Mouse (Mus musculus): ENCODE data around the gene 4930558K02Rik.

The 4930558K02Rik gene

DNA sequence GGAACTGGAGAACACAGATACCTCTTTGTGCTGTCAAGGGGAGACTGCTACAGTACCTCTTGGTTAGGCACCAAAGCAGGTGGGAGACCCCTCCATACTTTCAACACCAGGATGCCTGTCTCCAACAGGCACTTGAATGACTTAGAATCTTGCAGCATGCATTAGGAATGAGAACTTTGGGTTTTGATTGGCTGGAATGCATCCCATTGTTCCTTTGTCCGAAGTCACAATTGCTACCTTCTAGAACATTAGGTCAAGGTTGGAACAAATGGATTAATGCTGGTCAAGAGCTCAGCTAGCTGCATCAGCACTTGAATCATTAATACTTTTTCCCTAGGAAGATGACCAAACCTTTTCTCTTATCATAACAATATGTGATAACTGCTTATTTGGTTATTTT is at the start of gene 4930558K02Rik:
4930558K02Rik (minus strand) TSS at position 101 of the 400 bp plus-strand sequence.
- DNase-seq = no peak

DNA sequence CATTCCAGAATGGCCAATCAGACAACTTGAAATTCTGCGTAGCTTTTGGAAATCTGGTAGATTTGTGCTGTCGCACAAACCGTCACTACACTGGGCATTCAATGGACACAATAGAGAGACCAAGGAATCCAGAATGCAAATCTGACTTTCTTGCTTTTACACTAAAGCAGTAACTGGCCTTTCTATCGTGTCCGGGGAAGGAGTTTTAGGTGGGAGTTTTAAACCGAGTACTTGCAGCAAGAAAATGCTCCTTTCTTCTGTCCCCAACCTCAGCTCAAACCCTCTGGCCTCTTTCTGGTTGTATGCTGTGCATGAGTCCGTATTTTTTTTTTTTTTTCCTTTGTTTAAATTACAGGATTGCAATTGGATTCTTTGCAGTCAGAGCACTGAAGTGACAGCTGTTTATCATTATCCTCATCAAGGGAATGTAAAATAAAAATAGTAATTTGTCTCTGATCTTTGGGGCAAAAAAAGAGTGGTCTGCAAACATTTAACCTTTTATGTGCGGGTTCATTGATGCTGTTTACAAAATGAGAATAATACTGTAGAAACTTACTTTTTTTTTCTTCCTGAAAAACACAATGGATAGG is 44.3 kb upstream of the 4930558K02Rik start:
- DNase-seq = no peak

DNA sequence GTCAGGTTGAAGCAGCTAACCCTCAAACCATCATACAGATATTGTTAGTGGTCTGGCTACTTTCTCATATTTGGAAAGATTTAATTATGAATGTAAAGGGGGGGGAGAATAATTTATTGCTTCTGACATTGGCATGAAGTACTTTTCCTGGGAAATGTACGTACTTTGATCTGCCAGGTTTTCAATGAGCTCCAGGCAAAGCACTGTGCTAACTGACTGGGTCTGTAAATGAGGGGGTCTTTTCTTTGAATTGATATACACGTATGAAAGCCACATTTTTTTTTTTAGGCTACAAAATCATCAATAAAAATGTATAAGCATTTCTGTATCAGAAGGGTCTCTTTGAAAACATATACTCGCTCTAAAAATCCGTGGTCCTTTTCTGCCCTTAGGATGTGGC is 41.3 kb upstream of the 4930558K02Rik start:
- no peak for DNase-seq

GRCm38 (mm10) chr1:162020303-162020731 is 40.9 kb upstream of the 4930558K02Rik start:
- no peak for DNase-seq

DNA sequence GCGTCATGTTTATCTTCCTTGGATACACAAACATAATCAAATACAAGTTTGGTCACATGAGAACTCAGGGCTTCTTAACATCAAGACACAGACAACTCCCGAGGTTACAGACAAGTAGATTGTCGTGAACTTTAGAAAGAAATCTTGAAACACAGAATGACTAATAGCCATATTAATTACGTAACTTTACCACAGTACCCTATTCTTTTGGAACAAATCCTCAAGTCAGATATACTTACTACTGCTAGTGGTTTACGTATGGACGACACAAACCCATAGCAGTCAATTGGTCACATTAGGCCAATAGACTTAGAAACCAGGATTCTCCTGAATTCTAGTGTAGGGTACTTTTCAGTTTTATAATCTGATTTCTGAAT is 39.2 kb upstream of the 4930558K02Rik start:
- DNase-seq = no peak

DNA sequence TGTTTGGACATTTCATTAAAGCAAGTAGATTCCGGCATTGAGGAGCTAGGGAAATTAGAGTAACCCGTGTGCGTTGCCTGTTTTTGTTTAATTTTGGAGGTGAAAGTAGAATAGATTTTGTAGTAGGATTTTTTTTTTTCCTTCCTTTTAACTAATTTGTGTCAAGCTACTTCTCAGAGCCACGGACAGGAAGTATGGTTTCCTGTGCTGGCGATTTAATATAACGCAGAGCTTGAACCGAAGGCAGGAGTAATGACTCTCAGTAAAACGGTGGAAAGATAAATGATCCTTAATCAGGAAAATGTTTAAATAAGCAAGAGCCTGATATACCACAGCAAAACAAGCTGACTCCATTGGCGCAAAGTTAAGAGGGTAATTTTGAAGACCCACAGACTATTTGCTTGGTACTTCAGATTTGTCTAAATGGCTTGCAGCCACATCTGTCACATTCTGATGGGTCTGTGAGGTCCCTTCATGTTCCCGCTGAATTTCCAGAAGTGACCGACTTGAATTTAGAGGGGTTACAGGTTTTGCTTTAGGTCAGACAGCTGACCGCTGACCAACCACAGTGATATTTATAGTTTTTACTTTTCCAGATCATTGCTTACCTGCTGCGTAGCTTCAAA is 38.7 kb upstream of the 4930558K02Rik start:
- DNase-seq = no peak

DNA sequence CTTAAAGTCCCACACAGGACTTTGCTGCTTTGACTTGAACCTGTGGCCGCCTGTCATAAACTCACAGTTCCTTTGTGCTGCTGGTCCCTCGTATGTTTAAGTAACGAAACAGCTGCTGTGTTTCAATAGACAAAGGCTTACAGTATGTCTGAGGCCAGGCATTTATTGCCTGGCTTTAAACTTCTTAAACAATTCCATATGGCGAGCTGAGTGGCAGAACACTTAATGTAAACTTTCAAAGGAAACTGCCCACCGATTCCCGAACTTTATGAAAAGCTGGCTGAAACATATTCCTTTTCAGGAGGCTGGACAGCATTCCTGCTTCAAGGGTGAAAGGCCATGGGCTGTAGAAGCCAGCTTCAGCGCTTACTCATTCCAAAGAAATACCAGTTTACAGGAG is 37.5 kb upstream of the 4930558K02Rik start:
- DNase-seq = no peak

DNA sequence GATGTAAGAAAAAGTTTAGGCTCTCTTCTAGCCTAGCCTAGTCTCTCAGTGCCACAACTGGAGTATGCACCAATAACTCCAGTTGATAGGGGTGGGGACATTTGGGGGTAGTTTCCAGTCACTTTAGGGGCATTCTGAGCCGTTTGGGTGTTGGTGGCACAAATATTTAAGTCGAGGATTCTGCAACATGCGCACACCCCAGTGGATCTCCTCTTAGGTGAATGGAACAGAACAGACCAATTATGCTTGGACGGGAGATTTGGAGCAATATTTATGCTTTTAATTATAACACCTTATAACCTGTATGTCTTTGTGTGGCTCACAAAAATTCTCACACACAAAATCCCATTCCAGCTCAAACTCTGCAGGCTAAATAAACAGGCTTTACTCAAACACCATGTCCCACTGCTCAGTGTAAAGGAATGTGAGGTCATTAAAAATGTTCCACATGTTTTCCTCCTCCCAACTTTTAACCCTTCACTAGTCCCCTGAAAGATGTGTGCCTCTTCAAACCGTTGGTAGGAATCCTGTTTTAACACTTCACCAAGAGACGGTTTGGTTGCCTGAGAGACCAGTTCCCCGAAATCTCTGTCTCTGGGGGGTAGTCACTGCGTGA is 35.9 kb upstream of the 4930558K02Rik start:
- DNase-seq = no peak

- no peak for DNase-seq
Measured at GRCm38 (mm10) chr1:162013561-162013960, 34.1 kb upstream of the 4930558K02Rik start.

- no peak for DNase-seq
Measured at GRCm38 (mm10) chr1:162011523-162012245, 32.2 kb upstream of the 4930558K02Rik start.

- DNase-seq = no peak
Measured at GRCm38 (mm10) chr1:162009086-162009485, 29.6 kb upstream of the 4930558K02Rik start.

DNA sequence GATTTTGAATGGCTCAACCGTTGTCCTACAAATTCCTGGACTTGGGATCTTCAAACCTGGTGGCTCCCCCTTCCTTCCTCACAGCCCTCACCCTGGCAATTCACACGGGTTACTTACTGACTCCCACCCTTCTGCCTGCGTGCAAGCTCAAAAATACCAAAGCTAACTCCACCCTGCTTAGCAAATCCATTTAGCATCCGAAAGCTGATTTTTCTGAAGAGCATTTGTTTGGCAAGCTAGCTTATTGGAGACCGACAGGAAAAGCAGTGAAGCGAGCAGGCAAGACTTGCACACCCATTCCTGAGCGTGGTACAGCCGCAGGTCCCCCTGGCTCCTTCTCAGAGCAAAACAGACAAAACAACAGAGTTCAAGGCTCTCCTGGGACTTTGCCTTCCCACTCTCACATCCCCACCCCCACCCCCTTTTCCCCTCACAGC is 29.2 kb upstream of the 4930558K02Rik start:
- DNase-seq = no peak

GRCm38 (mm10) chr1:162008208-162008607 is 28.8 kb upstream of the 4930558K02Rik start:
- no peak for DNase-seq

- no peak for DNase-seq
Measured at GRCm38 (mm10) chr1:162006109-162006508, 26.7 kb upstream of the 4930558K02Rik start.

DNA sequence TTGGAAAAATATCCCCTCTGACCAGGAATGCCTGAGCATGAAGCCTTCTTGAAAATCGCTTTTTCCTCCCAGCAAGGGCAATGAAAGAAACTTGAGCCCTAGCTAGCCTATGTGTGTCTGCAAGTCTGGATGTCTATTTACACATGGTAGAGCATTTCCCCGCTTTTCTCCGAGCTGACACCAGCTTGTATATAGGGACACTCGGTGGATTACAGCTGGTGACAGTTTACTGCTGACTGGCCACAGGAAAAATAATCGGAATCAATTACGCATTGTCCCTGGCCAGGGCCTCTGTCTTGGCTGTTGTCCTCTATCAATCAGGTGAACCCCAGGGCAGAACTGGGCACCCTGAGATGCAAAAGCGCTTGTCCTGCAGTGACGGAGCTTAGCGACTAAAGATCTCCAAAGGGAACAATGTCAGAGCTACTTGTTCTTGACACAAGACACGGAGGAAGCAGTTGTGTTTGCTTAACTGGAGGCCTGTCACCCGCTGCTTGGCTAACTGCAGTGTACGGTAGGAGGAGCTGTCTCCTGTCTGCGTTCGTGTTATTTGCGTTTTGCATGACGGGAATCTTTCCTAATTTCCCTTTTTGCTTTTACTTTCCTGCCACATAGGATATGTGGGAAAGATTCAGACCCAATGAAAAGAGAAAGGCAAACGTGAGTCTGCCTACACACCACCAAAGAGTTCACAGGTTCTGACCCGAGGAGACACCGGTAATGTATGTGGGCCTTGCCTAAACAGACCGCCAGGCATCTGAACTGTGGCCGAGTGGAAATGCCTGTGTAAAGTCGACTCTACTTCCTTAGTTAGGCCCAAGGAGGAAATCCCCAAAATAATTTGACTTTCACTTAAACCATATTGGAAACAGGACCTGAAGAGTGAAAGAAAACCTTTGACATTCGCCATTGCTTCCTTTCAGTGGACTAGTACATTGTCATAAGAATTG is 25.7 kb upstream of the 4930558K02Rik start:
- no peak for DNase-seq

- DNase-seq = no peak
Measured at GRCm38 (mm10) chr1:162004518-162004780, 25.0 kb upstream of the 4930558K02Rik start.

GRCm38 (mm10) chr1:162003729-162004517 is 24.5 kb upstream of the 4930558K02Rik start:
- DNase-seq = no peak

DNA sequence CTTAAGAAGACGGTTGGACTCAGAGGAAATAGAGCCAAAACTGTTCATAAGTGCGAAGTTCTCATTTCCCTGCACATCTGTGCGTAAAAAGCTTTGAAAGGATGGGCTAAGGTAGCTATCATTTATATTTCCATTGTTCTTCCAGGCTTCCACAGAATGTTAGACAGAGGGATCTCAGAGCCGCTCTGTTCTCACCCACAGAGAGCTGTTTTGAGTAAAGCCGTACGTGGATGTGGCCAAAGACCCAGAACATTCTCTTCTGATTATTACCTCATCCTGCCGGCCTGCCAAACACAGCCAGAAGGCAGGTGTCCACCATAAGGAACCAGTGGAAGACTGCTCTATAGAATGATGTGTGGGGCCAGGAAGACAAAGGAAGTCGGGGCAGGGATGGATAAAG is 21.9 kb upstream of the 4930558K02Rik start:
- peak; percentile 63 for DNase-seq

- peak; percentile 77 for DNase-seq
Measured at GRCm38 (mm10) chr1:161999882-162000371, 20.5 kb upstream of the 4930558K02Rik start.

- DNase-seq = no peak
Measured at GRCm38 (mm10) chr1:161999338-161999737, 19.9 kb upstream of the 4930558K02Rik start.

DNA sequence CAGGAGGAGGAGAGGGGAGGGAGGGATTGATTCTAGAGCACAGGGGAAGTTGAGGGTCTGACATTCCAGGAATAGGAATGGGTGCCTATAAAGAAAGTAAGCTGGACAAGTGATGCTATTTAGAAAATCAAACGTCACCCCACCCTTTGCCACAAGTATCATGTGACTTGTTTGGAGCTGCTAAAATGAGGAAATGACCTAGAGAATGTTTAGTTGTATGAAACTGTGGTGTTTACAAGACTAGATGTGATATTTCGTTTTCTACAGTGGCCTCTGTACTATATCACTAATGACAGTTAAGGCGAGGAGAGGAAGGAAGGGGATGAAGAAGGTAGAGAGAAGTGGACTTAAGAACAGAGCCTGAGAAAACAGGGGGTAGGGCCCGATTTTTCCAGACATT is 19.3 kb upstream of the 4930558K02Rik start:
- DNase-seq = no peak

DNA sequence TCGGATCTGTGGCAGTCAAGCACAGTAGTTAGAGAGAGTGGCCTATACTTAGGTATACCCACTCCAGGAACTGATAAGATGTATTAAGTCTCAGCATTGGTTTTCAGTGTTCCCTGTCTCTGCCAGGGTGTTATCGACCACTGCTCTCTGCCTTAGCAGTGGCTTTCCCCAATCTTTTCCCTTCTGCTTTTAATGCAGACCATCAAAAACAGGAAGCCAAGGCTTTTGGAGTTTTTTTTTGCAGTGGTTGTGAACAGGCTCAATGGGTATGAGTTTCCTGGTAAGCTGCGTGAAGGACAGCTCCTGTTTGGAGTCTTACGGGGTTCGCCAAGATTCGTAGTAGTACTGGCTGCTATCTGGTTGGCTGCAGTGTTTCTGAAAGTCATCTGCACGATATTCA is 13.0 kb upstream of the 4930558K02Rik start:
- no peak for DNase-seq
